Mouse (Mus musculus): ENCODE results near the gene Zglp1. TPM values are rescaled to one million over a fixed set of nuclear protein-coding genes. Genes with fewer than 3 reads are reported as not detected.

Gene Zglp1
- polyA plus RNA-seq, 1 experiment from 2014 or later, result 0.61 TPM

GRCm38 (mm10) chr9:21030781-21031250, 36.1 kb downstream of the Zglp1 start:
- DNase-seq (ENCODE audit: low spot score), result peak; percentile 79
- Histone ChIP-seq H3K36me3 (no peaks in the 10 kb centered on the region), H3K27me3 (ENCODE audit: low read depth, poor library complexity, severe bottlenecking) (peaks cover 96% of the 10 kb centered on the region), H3K4me3 (peak overlapping the region; percentile 56), H3K9me3 (replicated peaks) (no peaks in the 10 kb centered on the region), H3K27ac (no peak overlapping the region), H3K4me1 (peaks cover 65% of the 10 kb centered on the region)
- WGBS, result 1% methylated on average over 13 of the region's 13 CpGs

GRCm38 (mm10) chr9:21030055-21030600, 36.8 kb downstream of the Zglp1 start:
- WGBS, result 21% methylated on average over 22 of the region's 22 CpGs
- Histone ChIP-seq H3K9me3 (replicated peaks) (no peaks in the 10 kb centered on the region), H3K27me3 (ENCODE audit: low read depth, poor library complexity, severe bottlenecking) (peaks cover 96% of the 10 kb centered on the region), H3K4me1 (peaks cover 62% of the 10 kb centered on the region), H3K36me3 (no peaks in the 10 kb centered on the region), H3K4me3 (peak overlapping the region; percentile 56), H3K27ac (no peak overlapping the region)
- no peak for DNase-seq (ENCODE audit: low spot score)

- peaks cover 92% of the 10 kb centered on the region for H3K27me3 ChIP-seq (ENCODE audit: low read depth, poor library complexity, severe bottlenecking)
- 2% methylated on average over 37 of the region's 37 CpGs for WGBS
- H3K4me1 ChIP-seq, result peaks cover 60% of the 10 kb centered on the region
- H3K36me3 ChIP-seq, result no peaks in the 10 kb centered on the region
- DNase-seq (ENCODE audit: low spot score), result peak; percentile 86
- peak within 1 kb of the TSS; percentile 37 for H3K27ac ChIP-seq
- no peaks in the 10 kb centered on the region for H3K9me3 ChIP-seq (replicated peaks)
- peak within 1 kb of the TSS; percentile 56 for H3K4me3 ChIP-seq
Measured at GRCm38 (mm10) chr9:21029291-21030054, 37.4 kb downstream of the Zglp1 start, which contains the start of gene Icam4. TSS of gene Icam4 (plus strand) at chr9:21029373.

GRCm38 (mm10) chr9:21028560-21029110, 38.3 kb downstream of the Zglp1 start:
- Histone ChIP-seq H3K27me3 (ENCODE audit: low read depth, poor library complexity, severe bottlenecking) (peaks cover 84% of the 10 kb centered on the region), H3K9me3 (replicated peaks) (no peaks in the 10 kb centered on the region), H3K27ac (peak overlapping the region; percentile 37), H3K4me1 (peaks cover 59% of the 10 kb centered on the region), H3K4me3 (no peak overlapping the region), H3K36me3 (no peaks in the 10 kb centered on the region)
- 75% methylated on average over 6 of the region's 6 CpGs for WGBS
- no peak for DNase-seq (ENCODE audit: low spot score)

- WGBS, result 51% methylated on average over 8 of the region's 8 CpGs
- DNase-seq (ENCODE audit: low spot score), result no peak
- no peaks in the 10 kb centered on the region for H3K9me3 ChIP-seq (replicated peaks)
- H3K27me3 ChIP-seq (ENCODE audit: low read depth, poor library complexity, severe bottlenecking), result peaks cover 76% of the 10 kb centered on the region
- no peaks in the 10 kb centered on the region for H3K36me3 ChIP-seq
- no peak overlapping the region for H3K4me3 ChIP-seq
- H3K27ac ChIP-seq, result no peak overlapping the region; the same call in 1 of the 2 replicates
- peaks cover 51% of the 10 kb centered on the region for H3K4me1 ChIP-seq
Measured at GRCm38 (mm10) chr9:21027774-21028290, 39.1 kb downstream of the Zglp1 start.

- 73% methylated on average over 12 of the region's 12 CpGs for WGBS
Measured at GRCm38 (mm10) chr9:21026849-21027248, 40.0 kb downstream of the Zglp1 start.

GRCm38 (mm10) chr9:21025258-21025810, 41.6 kb downstream of the Zglp1 start:
- peaks cover 62% of the 10 kb centered on the region for H3K27me3 ChIP-seq (ENCODE audit: low read depth, poor library complexity, severe bottlenecking)

More at GRCm38 (mm10) chr9:21026849-21027248, 40.0 kb downstream of the Zglp1 start:
- no peak overlapping the region for H3K4me3 ChIP-seq
- peaks cover 71% of the 10 kb centered on the region for H3K27me3 ChIP-seq (ENCODE audit: low read depth, poor library complexity, severe bottlenecking)
- no peaks in the 10 kb centered on the region for H3K36me3 ChIP-seq
- peaks cover 41% of the 10 kb centered on the region for H3K4me1 ChIP-seq
- no peak overlapping the region for H3K27ac ChIP-seq
- no peak for DNase-seq (ENCODE audit: low spot score)
- no peaks in the 10 kb centered on the region for H3K9me3 ChIP-seq (replicated peaks)

GRCm38 (mm10) chr9:21022726-21023125, 44.2 kb downstream of the Zglp1 start:
- peaks cover 2% of the 10 kb centered on the region for H3K4me1 ChIP-seq
- H3K27ac ChIP-seq, result no peak overlapping the region
- H3K27me3 ChIP-seq (ENCODE audit: low read depth, poor library complexity, severe bottlenecking), result peaks cover 57% of the 10 kb centered on the region
- DNase-seq (ENCODE audit: low spot score), result no peak
- H3K36me3 ChIP-seq, result no peaks in the 10 kb centered on the region
- H3K4me3 ChIP-seq, result no peak overlapping the region
- H3K9me3 ChIP-seq (replicated peaks), result no peaks in the 10 kb centered on the region
- WGBS, result 89% methylated on average over 1 of the region's 1 CpGs

More at GRCm38 (mm10) chr9:21025258-21025810, 41.6 kb downstream of the Zglp1 start:
- Histone ChIP-seq H3K36me3 (no peaks in the 10 kb centered on the region), H3K4me1 (peaks cover 26% of the 10 kb centered on the region), H3K4me3 (no peak overlapping the region), H3K9me3 (replicated peaks) (no peaks in the 10 kb centered on the region), H3K27ac (peak overlapping the region; percentile 0; the same call in 1 of the 2 replicates)
- WGBS, result 73% methylated on average over 19 of the region's 19 CpGs
- DNase-seq (ENCODE audit: low spot score), result no peak

GRCm38 (mm10) chr9:21022288-21022687, 44.6 kb downstream of the Zglp1 start:
- Histone ChIP-seq H3K9me3 (replicated peaks) (no peaks in the 10 kb centered on the region), H3K27me3 (ENCODE audit: low read depth, poor library complexity, severe bottlenecking) (peaks cover 57% of the 10 kb centered on the region), H3K27ac (no peak overlapping the region), H3K36me3 (no peaks in the 10 kb centered on the region), H3K4me3 (no peak overlapping the region), H3K4me1 (0 out of 2 replicates have a peak, but pooled peaks cover 2% of the 10 kb centered on the region)
- no peak for DNase-seq (ENCODE audit: low spot score)
- 63% methylated on average over 6 of the region's 6 CpGs for WGBS

- Histone ChIP-seq H3K9me3 (replicated peaks) (no peaks in the 10 kb centered on the region), H3K4me3 (no peak overlapping the region), H3K27me3 (ENCODE audit: low read depth, poor library complexity, severe bottlenecking) (peaks cover 57% of the 10 kb centered on the region), H3K4me1 (peaks cover 4% of the 10 kb centered on the region; the same call in 1 of the 2 replicates), H3K36me3 (no peaks in the 10 kb centered on the region), H3K27ac (no peak overlapping the region)
- no peak for DNase-seq (ENCODE audit: low spot score)
- WGBS, result 84% methylated on average over 3 of the region's 3 CpGs
Measured at GRCm38 (mm10) chr9:21021363-21021762, 45.5 kb downstream of the Zglp1 start.

GRCm38 (mm10) chr9:21018600-21018999, 48.3 kb downstream of the Zglp1 start:
- H3K4me1 ChIP-seq, result peaks cover 20% of the 10 kb centered on the region
- H3K27me3 ChIP-seq (ENCODE audit: low read depth, poor library complexity, severe bottlenecking), result peaks cover 70% of the 10 kb centered on the region
- H3K4me3 ChIP-seq, result no peak overlapping the region
- H3K27ac ChIP-seq, result no peak overlapping the region
- no peak for DNase-seq (ENCODE audit: low spot score)
- 81% methylated on average over 2 of the region's 2 CpGs for WGBS
- H3K9me3 ChIP-seq (replicated peaks), result no peaks in the 10 kb centered on the region
- H3K36me3 ChIP-seq, result no peaks in the 10 kb centered on the region

GRCm38 (mm10) chr9:21017177-21017575, 49.7 kb downstream of the Zglp1 start:
- H3K4me3 ChIP-seq, result no peak overlapping the region
- DNase-seq (ENCODE audit: low spot score), result no peak
- H3K27ac ChIP-seq, result no peak overlapping the region
- H3K27me3 ChIP-seq (ENCODE audit: low read depth, poor library complexity, severe bottlenecking), result peaks cover 80% of the 10 kb centered on the region
- H3K4me1 ChIP-seq, result peaks cover 20% of the 10 kb centered on the region
- 39% methylated on average over 4 of the region's 4 CpGs for WGBS
- H3K9me3 ChIP-seq (replicated peaks), result no peaks in the 10 kb centered on the region
- H3K36me3 ChIP-seq, result no peaks in the 10 kb centered on the region
